ENCODE assay signal across 8 mouse cellular contexts in the genomic region with DNA sequence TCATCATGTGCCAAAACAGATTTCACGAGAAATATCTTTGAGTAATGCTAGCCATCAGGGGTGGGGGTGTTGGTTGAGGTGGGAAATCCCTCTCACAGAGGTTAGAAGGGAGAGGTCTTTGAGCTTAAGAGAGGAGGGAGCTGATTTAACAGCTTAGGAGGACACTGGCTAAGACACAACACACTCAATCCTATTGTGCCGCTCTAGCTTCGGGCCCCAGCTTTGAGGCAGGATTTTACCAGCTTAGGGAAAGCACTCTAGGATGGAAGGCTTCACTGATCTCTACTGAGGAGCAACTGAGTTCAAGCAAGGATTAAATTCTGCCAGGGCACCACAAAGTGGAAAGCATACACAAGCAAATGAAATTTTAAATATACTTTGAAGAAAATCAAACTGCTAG. TPM values are rescaled to one million over a fixed set of nuclear protein-coding genes. Genes with fewer than 3 reads are reported as not detected.
A peak's percentile ranks its signal among the peaks of the same experiment; 100 is the strongest.
DNase-seq lines count a peak whose midpoint lies in the region; ATAC-seq and TF ChIP-seq lines count a peak whose summit lies in the region.
"Had no signal": no experiment of that assay in that cellular context is flagged by ENCODE, and none has a peak within 500 bp of the region (broad histone marks: within the 10 kb centered on the region; RNA-seq: fewer than 3 reads in every experiment).

No protein-coding gene starts in this region.

- H3K4me2 ChIP-seq in neural tube, embryonic 12.5 days (replicated peaks), result peak overlapping the region; percentile 97
- peak overlapping the region; percentile 17; the same call in 1 of the 2 replicates for H3K4me2 ChIP-seq in forebrain, postnatal 0 days (ENCODE audit: low read depth)
- H3K4me2 ChIP-seq in liver, embryonic 16.5 days (ENCODE audit: low read depth, low read length), result peak overlapping the region; percentile 17

- peaks cover 40% of the 10 kb centered on the region for H3K36me3 ChIP-seq in neural tube, embryonic 12.5 days
- peaks cover 4% of the 10 kb centered on the region for H3K36me3 ChIP-seq in forebrain, postnatal 0 days (ENCODE audit: insufficient read depth)
- peaks cover 36% of the 10 kb centered on the region for H3K36me3 ChIP-seq in liver, embryonic 16.5 days (ENCODE audit: control insufficient read depth, insufficient read depth)

- TF ChIP-seq CTCF in forebrain, postnatal 0 days (IDR thresholded peaks at IDR 0.05; ENCODE audit: low read depth), result no peak

- no peak overlapping the region for H3K4me3 ChIP-seq in neural tube, embryonic 12.5 days
- no peak overlapping the region for H3K4me3 ChIP-seq in forebrain, postnatal 0 days (ENCODE audit: low read depth, low read length)
- peak overlapping the region; percentile 19; the same call in 1 of the 2 replicates for H3K4me3 ChIP-seq in liver, embryonic 16.5 days (ENCODE audit: low read depth, low read length)

- no peak overlapping the region for H3K9ac ChIP-seq in neural tube, embryonic 12.5 days
- H3K9ac ChIP-seq in forebrain, postnatal 0 days, result peak overlapping the region; percentile 29; the same call in 1 of the 2 replicates
- peak overlapping the region; percentile 37 for H3K9ac ChIP-seq in liver, embryonic 16.5 days (ENCODE audit: low read depth, low read length)

- H3K4me1 ChIP-seq in neural tube, embryonic 12.5 days, result peaks cover 32% of the 10 kb centered on the region
- H3K4me1 ChIP-seq in forebrain, postnatal 0 days (ENCODE audit: insufficient read depth), result peaks cover 28% of the 10 kb centered on the region
- peaks cover 16% of the 10 kb centered on the region for H3K4me1 ChIP-seq in liver, embryonic 16.5 days (ENCODE audit: control insufficient read depth, low read depth, low read length)

- no peak for ATAC-seq in neural tube, embryonic 12.5 days (ENCODE audit: low FRiP score, low read depth)
- no peak for ATAC-seq in forebrain, postnatal 0 days
- ATAC-seq in liver, embryonic 16.5 days (ENCODE audit: low read depth), result no peak

- 83% methylated on average over 3 of the region's 3 CpGs for WGBS in neural tube, embryonic 12.5 days
- 55% methylated on average over 3 of the region's 3 CpGs for WGBS in forebrain, postnatal 0 days
- WGBS in liver, embryonic 16.5 days (ENCODE audit: insufficient replicate concordance), result 78% methylated on average over 3 of the region's 3 CpGs

- DNase-seq in neural tube, embryonic 10.5 days (ENCODE audit: extremely low spot score, low spot score), result no peak
- no peak for DNase-seq in forebrain, postnatal 0 days
- no peak for DNase-seq in adrenal gland, postnatal 25 days
- DNase-seq in frontal cortex, adult 2 months (ENCODE audit: extremely low spot score in 1 of 2, low spot score in 1 of 2), result no peak
- DNase-seq in testis, postnatal 14 days (ENCODE audit: low spot score), result no peak
- DNase-seq: cerebellum, adult 18-20 months had no signal

- H3K9me3 ChIP-seq in neural tube, embryonic 12.5 days, result no peaks in the 10 kb centered on the region
- H3K9me3 ChIP-seq in forebrain, postnatal 0 days (ENCODE audit: low read length), result no peaks in the 10 kb centered on the region
- no peaks in the 10 kb centered on the region for H3K9me3 ChIP-seq in liver, embryonic 16.5 days (replicated peaks; ENCODE audit: control insufficient read depth, low read length)

- no peaks in the 10 kb centered on the region for H3K27me3 ChIP-seq in neural tube, embryonic 12.5 days (replicated peaks)
- H3K27me3 ChIP-seq in forebrain, postnatal 0 days (ENCODE audit: insufficient read depth, low read length), result no peaks in the 10 kb centered on the region
- H3K27me3 ChIP-seq in liver, embryonic 16.5 days (ENCODE audit: control insufficient read depth, insufficient read depth, low read depth, low read length), result no peaks in the 10 kb centered on the region

- H3K27ac ChIP-seq in neural tube, embryonic 12.5 days, result no peak overlapping the region
- no peak overlapping the region for H3K27ac ChIP-seq in forebrain, postnatal 0 days (ENCODE audit: low read depth, low read length)
- no peak overlapping the region for H3K27ac ChIP-seq in liver, embryonic 16.5 days (ENCODE audit: low read length)

RNA-seq across cellular contexts. Expression of a gene that starts 2.1 kb away (rescaled TPM):
- 55.2 and 57.7 TPM in 2 replicates for polyA plus RNA-seq in neural tube, embryonic 12.5 days (2016; fragmentation: Nextera tagmentation; extraction: Ambion mirVana)
- total RNA-seq in forebrain, postnatal 0 days (2014; rRNA removed), result 71.9 and 72.6 TPM in 2 replicates
- 34.1 and 44.4 TPM in 2 replicates for polyA plus RNA-seq in forebrain, postnatal 0 days (2015; fragmentation: Nextera tagmentation; extraction: Ambion mirVana)
- polyA plus RNA-seq in liver, embryonic 16.5 days (2015; fragmentation: Nextera tagmentation; extraction: Ambion mirVana), result 21.6 and 22.9 TPM in 2 replicates
- total RNA-seq in adrenal gland, postnatal 25 days (2021), result 32.7 and 41.1 TPM in 2 replicates
- polyA plus RNA-seq in frontal cortex, adult 2 months (2012; rRNA removed), result 27.2 and 30.9 TPM in 2 replicates

RNA-seq across cellular contexts. Expression of a gene that starts 2.8 kb away (rescaled TPM):
- polyA plus RNA-seq in neural tube, embryonic 12.5 days (2016; fragmentation: Nextera tagmentation; extraction: Ambion mirVana), result 5.7 and 7.5 TPM in 2 replicates
- 28.2 and 38.3 TPM in 2 replicates for total RNA-seq in forebrain, postnatal 0 days (2014; rRNA removed)
- 3.9 and 5.3 TPM in 2 replicates for polyA plus RNA-seq in forebrain, postnatal 0 days (2015; fragmentation: Nextera tagmentation; extraction: Ambion mirVana)
- polyA plus RNA-seq in liver, embryonic 16.5 days (2015; fragmentation: Nextera tagmentation; extraction: Ambion mirVana), result 1.8 and 2.1 TPM in 2 replicates
- 72.0 and 83.0 TPM in 2 replicates for total RNA-seq in adrenal gland, postnatal 25 days (2021)
- 92.6 and 96.8 TPM in 2 replicates for polyA plus RNA-seq in frontal cortex, adult 2 months (2012; rRNA removed)

RNA-seq across cellular contexts. Expression of a gene that starts 12.6 kb away (rescaled TPM):
- 0.45 TPM in 1 of 2 replicates, not detected in the other for polyA plus RNA-seq in neural tube, embryonic 12.5 days (2016; fragmentation: Nextera tagmentation; extraction: Ambion mirVana)
- total RNA-seq in forebrain, postnatal 0 days (2014; rRNA removed), result not detected in 2 replicates
- polyA plus RNA-seq in forebrain, postnatal 0 days (2015; fragmentation: Nextera tagmentation; extraction: Ambion mirVana), result not detected in 2 replicates
- polyA plus RNA-seq in liver, embryonic 16.5 days (2015; fragmentation: Nextera tagmentation; extraction: Ambion mirVana), result not detected in 2 replicates
- total RNA-seq in adrenal gland, postnatal 25 days (2021), result 23.5 TPM in 1 of 2 replicates, not detected in the other
- polyA plus RNA-seq in frontal cortex, adult 2 months (2012; rRNA removed), result not detected in 2 replicates

RNA-seq across cellular contexts. Expression of a gene that starts 14.6 kb away (rescaled TPM):
- polyA plus RNA-seq in neural tube, embryonic 12.5 days (2016; fragmentation: Nextera tagmentation; extraction: Ambion mirVana), result 7.2 and 7.5 TPM in 2 replicates
- 7.0 and 7.3 TPM in 2 replicates for total RNA-seq in forebrain, postnatal 0 days (2014; rRNA removed)
- 4.3 and 5.0 TPM in 2 replicates for polyA plus RNA-seq in forebrain, postnatal 0 days (2015; fragmentation: Nextera tagmentation; extraction: Ambion mirVana)
- 1.0 and 1.5 TPM in 2 replicates for polyA plus RNA-seq in liver, embryonic 16.5 days (2015; fragmentation: Nextera tagmentation; extraction: Ambion mirVana)
- 2.4 and 3.9 TPM in 2 replicates for total RNA-seq in adrenal gland, postnatal 25 days (2021)
- 3.8 and 4.6 TPM in 2 replicates for polyA plus RNA-seq in frontal cortex, adult 2 months (2012; rRNA removed)

RNA-seq across cellular contexts. Expression of a gene that starts 18.6 kb away (rescaled TPM):
- 152 and 158 TPM in 2 replicates for polyA plus RNA-seq in neural tube, embryonic 12.5 days (2016; fragmentation: Nextera tagmentation; extraction: Ambion mirVana)
- total RNA-seq in forebrain, postnatal 0 days (2014; rRNA removed), result 89.3 and 99.3 TPM in 2 replicates
- 193 and 216 TPM in 2 replicates for polyA plus RNA-seq in forebrain, postnatal 0 days (2015; fragmentation: Nextera tagmentation; extraction: Ambion mirVana)
- polyA plus RNA-seq in liver, embryonic 16.5 days (2015; fragmentation: Nextera tagmentation; extraction: Ambion mirVana), result 56.4 and 64.8 TPM in 2 replicates
- 96.3 and 103 TPM in 2 replicates for total RNA-seq in adrenal gland, postnatal 25 days (2021)
- 159 and 171 TPM in 2 replicates for polyA plus RNA-seq in frontal cortex, adult 2 months (2012; rRNA removed)

Comparison
In these comparisons a context has a peak if more than half of its experiments do, and no peak if none do; other contexts are left out.
1. H3K4me2 ChIP-seq: peak in every context shown above with its lines; median percentile 97 in neural tube, embryonic 12.5 days; 17 in forebrain, postnatal 0 days; 17 in liver, embryonic 16.5 days.
2. RNA of a gene that starts 2.8 kb away (polyA plus RNA-seq): 92.6 to 96.8 TPM in frontal cortex, adult 2 months; 5.7 to 7.5 TPM in neural tube, embryonic 12.5 days, 3.9 to 5.3 TPM in forebrain, postnatal 0 days and 1.8 to 2.1 TPM in liver, embryonic 16.5 days; every median in the first group is over 10 times any median in the second.